Mouse (Mus musculus): ENCODE results near the gene Gm10643.

DNA sequence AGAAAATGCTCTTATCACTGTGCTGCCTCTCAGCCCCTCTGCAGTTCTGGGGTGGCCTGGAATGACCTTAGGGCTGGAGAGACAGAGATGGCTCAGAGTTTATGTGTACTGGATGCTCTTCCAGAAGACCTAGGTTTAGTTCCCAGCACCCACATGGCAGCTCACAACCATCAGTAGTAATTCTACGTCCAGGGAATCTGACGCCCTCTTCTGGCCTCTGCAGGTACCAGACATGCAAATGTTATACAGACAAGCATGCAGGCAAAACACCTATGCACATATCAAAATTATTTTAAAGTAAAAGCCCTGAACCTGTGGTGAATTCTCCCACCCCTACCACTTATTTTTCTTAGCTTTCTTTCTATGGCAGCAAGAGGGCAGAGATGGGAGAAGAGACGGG lies 18.4 kb downstream of the Gm10643 start:
- TF ChIP-seq ZNF384 (IDR thresholded peaks at IDR 0.05; ENCODE audit: low read depth, low read length) (no peak), CHD2 (IDR thresholded peaks at IDR 0.05; ENCODE audit: low read depth, low read length) (no peak)

All from ES-E14 (cell line).